Mouse (Mus musculus) cortical plate, adult 2 months (tissue): ENCODE data around the gene Chac1. TPM values are rescaled to one million over a fixed set of nuclear protein-coding genes. Genes with fewer than 3 reads are reported as not detected.

ENCODE experiments used
- H3K27ac ChIP-seq: fragments of 200-500 bp; 2 replicates; pipeline ENCODE4 v1.5.1; 2012; ENCODE audit warnings: low read length, control low read depth, inconsistent platforms; ENCODE audit not compliant: insufficient read depth
- H3K4me1 ChIP-seq: fragments of 200-500 bp; 2 replicates; pipeline ENCODE4 v1.6.1; 2011; ENCODE audit warnings: low read length; ENCODE audit not compliant: control insufficient read depth, insufficient read depth
- H3K4me3 ChIP-seq: fragments of 200-500 bp; 2 replicates; pipeline ENCODE4 v1.5.1; 2011; ENCODE audit warnings: mild to moderate bottlenecking, low read length, control low read depth; ENCODE audit not compliant: insufficient read depth
- CTCF ChIP-seq: fragments of 200-500 bp; IDR thresholded peaks from 2 replicates; pipeline ENCODE4 v1.5.1; 2011; ENCODE audit warnings: mild to moderate bottlenecking, control low read depth, low read length; ENCODE audit not compliant: insufficient read depth; ENCODE audit errors: extremely low read depth
- POLR2A ChIP-seq: fragments of 200-500 bp; IDR thresholded peaks from 2 replicates; pipeline ENCODE4 v1.6.1; 2011; ENCODE audit warnings: mild to moderate bottlenecking, low read length, control low read depth; ENCODE audit not compliant: insufficient read depth; ENCODE audit errors: extremely low read depth
- polyA plus RNA-seq: library from polyadenylated mRNA; depleted of rRNA; stranded (reverse); fragments of >200 nt; gene quantifications from 2 replicates; pipeline ENCODE4 v1.2.3, GENCODE M21; 2012

Gene Chac1
- polyA plus RNA-seq, 1 experiment = 7.9 TPM

- no peak overlapping the region for H3K27ac ChIP-seq
- TF ChIP-seq POLR2A (no peak), CTCF (no peak)
- H3K4me1 ChIP-seq = no peaks in the 10 kb centered on the region
- no peak overlapping the region for H3K4me3 ChIP-seq
Observed at GRCm38 (mm10) chr2:119320571-119320970, 30.5 kb upstream of the Chac1 start.

GRCm38 (mm10) chr2:119321771-119322586 lies 29.1 kb upstream of the Chac1 start:
- Histone ChIP-seq H3K27ac (no peak overlapping the region), H3K4me3 (no peak overlapping the region), H3K4me1 (no peaks in the 10 kb centered on the region)
- TF ChIP-seq CTCF = no peak
- no peak for TF ChIP-seq POLR2A

DNA sequence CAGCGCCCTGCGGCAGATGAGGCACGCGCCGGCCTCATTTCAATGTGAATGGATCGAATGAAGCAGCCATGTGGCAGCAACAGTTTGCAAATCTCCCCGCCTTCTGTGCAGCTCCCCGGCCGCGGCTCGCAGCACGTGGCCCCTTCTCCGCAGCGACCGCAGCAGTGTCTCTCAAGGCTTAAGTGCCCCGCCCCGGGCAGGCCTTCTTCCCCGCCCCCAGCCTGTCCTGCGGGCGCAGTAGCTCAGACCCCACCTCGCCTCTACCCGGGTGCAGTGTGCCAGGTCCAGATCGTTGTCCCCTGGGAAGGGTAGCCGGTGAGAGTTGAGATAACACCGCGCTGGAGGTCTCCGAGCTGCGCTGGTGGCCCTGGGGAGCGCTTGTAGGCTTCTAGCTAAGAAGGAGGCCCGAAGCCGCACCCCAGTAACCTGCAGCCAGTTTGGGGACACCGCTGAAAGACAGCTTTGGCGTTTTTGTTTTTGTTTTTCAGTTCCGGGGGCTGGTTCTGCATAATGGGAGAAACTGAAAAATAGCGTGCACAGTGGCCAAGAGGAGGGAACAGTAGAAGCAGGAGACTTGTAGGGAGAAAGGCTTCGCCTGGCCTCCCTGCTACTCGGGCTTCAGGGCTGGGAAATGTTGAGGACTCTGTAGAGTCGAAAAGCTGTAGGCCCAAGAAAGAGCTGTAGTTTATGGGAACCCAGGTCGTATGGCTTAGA lies 28.3 kb upstream of the Chac1 start:
- Histone ChIP-seq H3K27ac (no peak overlapping the region), H3K4me1 (no peaks in the 10 kb centered on the region), H3K4me3 (no peak overlapping the region)
- no peak for TF ChIP-seq POLR2A
- no peak for TF ChIP-seq CTCF

DNA sequence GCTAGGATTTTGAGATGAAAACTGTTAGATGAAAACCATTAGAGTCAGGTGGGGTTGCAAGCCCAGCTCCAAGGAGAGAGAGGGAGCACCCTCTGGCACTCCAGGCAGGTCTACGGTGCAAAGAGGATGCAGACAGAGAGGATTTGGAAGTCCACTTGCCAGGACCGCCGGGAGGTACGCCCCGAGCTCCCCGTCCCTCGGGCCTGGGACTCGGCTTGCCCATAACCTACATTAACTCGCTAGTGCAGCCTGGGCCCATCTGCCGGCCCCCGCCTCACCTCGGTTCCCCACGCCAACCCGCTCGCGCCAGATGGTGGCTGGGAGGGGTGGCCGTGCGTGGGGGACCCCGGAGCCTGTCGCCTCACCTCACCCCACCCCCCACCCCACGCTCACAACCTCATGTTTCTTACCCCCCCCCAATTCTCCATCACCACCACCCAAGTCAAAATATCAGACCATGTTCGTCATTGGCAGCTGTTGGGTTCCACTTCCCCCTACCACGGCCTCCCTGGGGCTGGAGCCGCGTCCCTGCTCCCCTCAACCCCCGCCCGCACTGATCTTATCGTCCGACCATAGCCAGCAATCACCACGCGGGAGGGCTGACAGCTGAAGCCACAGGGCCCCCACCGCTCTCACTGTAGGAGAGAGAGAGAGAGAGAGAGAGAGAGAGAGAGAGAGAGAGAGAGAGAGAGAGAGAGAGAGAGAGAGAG lies 27.0 kb upstream of the Chac1 start:
- Histone ChIP-seq H3K4me1 (no peaks in the 10 kb centered on the region), H3K4me3 (no peak overlapping the region)
- TF ChIP-seq POLR2A = no peak
- no peak for TF ChIP-seq CTCF

DNA sequence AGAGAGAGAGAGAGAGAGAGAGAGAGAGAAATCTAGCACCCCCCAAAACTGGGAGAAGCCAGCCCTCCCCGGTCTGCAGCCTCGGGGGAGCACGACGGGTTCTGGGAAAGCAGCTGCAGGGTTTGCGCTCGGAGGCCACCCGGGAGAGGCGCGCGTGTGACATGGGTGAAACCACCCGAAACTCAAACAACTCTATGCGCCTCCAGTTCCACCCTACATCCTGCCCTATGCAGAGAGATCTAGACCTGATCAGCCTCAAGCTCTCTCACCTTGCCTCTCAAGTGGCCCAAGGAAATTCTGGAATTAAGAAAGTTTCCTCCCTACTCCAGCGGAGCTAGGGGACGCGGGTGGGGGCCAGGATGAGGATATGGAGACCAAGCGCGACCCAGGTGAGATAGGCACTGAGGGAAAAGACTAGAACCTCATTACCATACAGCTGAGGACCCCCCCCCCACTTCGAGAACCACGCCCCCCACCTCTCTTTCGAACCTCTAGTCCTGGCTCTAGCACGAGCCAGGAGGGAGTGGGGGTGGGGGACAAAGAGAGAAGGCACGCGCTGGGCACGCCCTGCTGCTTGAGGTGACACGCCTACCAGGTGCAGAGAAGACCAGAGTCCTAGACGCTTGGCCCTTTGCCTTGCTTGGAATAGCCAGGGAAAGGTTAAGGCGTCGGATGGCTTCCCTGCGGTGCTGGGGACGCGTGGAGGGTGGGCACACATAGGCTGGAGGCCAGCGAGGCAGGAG lies 26.3 kb upstream of the Chac1 start:
- no peak for TF ChIP-seq CTCF
- no peak for TF ChIP-seq POLR2A

More for the DNA sequence above, 27.0 kb upstream of the Chac1 start:
- no peak overlapping the region for H3K27ac ChIP-seq

DNA sequence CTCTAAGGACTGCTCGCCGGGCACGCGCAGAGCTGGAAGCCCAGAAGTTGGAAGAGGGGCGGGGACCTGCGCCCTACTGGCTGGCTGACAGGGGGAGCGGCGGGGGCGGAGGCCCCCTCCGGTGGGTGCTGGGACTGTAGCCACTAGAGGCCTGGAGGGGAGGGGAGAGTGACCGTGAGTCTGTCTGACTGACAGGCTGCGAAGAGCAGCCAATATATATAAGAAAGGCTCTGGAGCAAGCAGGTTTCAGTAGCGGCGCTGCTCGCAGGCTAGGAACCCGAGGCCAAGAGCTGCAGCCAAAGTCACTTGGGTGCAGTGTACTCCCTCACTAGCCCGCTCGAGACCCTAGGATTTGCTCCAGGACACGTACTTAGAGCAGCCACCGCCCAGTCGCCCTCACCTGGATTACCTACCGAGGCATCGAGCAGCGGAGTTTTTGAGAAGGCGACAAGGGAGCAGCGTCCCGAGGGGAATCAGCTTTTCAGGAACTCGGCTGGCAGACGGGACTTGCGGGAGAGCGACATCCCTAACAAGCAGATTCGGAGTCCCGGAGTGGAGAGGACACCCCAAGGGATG lies 25.4 kb upstream of the Chac1 start, which contains the start of gene Dll4:
TSS of gene Dll4 (plus strand) at position 217 of the 576 bp plus-strand sequence.
- peak; percentile 63 for TF ChIP-seq POLR2A
- TF ChIP-seq CTCF = no peak
- Histone ChIP-seq H3K4me1 (no peaks in the 10 kb centered on the region), H3K27ac (no peak within 1 kb of the TSS), H3K4me3 (peak within 1 kb of the TSS; percentile 59)

More for the DNA sequence above, 26.3 kb upstream of the Chac1 start:
- H3K4me3 ChIP-seq = no peak overlapping the region; the same call in 1 of the 2 replicates
- H3K4me1 ChIP-seq = no peaks in the 10 kb centered on the region
- H3K27ac ChIP-seq = no peak overlapping the region

DNA sequence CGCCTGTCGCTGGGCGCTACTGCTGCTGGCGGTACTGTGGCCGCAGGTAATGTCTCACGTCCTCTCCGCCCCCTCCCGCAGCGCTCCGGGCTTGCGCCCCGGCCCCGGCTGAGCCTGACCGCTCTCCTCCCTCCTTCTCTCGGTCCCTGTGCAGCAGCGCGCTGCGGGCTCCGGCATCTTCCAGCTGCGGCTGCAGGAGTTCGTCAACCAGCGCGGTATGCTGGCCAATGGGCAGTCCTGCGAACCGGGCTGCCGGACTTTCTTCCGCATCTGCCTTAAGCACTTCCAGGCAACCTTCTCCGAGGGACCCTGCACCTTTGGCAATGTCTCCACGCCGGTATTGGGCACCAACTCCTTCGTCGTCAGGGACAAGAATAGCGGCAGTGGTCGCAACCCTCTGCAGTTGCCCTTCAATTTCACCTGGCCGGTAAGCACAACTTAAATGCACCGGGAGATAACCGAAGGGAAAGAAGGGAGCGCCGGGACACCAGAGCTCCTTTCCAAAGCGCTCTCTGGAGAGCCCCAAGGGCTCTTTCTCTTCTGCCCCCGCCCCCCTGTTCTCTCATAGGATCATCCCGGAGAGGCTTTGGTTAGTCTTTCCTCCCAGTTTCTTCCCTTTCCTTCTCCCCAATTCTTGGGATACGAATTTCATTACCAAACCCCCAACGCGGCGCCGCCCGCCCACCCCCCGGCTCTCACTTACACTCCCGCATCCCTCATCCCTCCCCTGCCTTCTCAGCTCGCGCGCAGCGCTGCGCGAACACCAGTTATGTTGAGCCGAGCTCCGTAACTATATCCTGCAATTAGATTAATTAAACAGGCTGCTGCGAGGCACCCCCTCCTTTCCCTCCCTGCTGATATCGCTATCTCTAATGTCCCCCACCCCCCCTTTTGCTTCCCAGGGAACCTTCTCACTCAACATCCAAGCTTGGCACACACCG lies 24.6 kb upstream of the Chac1 start:
- peak overlapping the region; percentile 59 for H3K4me3 ChIP-seq
- no peak overlapping the region for H3K27ac ChIP-seq
- H3K4me1 ChIP-seq = no peaks in the 10 kb centered on the region
- TF ChIP-seq CTCF (no peak), POLR2A (no peak)

DNA sequence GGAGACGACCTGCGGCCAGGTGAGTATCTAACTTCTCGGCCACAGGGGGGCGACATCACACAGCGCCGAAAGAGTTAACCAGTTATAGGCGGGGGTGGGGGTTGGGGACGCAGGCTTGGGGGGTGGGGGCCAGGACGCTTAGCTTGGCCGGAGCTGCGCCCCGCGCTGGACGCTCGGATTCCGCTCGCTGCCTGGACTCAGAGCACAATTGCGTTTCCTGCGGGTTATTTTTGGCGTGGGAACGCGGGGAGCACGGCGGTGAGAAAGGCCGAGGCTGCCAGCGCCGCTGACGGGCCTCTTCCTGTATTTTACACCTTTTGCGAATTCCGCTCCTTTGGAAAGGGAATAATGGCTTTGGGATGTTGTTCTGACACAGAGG lies 23.9 kb upstream of the Chac1 start:
- no peaks in the 10 kb centered on the region for H3K4me1 ChIP-seq
- H3K27ac ChIP-seq = no peak overlapping the region
- H3K4me3 ChIP-seq = peak overlapping the region; percentile 59
- TF ChIP-seq POLR2A = no peak
- peak; percentile 19; the same call in 1 of the 2 replicates for TF ChIP-seq CTCF

- Histone ChIP-seq H3K4me1 (no peaks in the 10 kb centered on the region), H3K4me3 (no peak overlapping the region), H3K27ac (no peak overlapping the region)
- TF ChIP-seq CTCF = no peak
- TF ChIP-seq POLR2A = no peak
Observed at GRCm38 (mm10) chr2:119327942-119328526, 23.0 kb upstream of the Chac1 start.
